Mouse (Mus musculus) lung, postnatal 0 days (tissue): ENCODE measurements around the gene Aak1. TPM values are rescaled to one million over a fixed set of nuclear protein-coding genes. Genes with fewer than 3 reads are reported as not detected.

Source experiments
- ATAC-seq: fragments of 200-750 bp; cut with Nextera tagmentation; 2 replicates; pipeline ENCODE4 v1.8.0; 2017; ENCODE audit warnings: moderate library complexity
- DNase-seq: peaks from one replicate; pipeline ENCODE4 v3.0.0-alpha.2; 2016; ENCODE audit warnings: low spot score
- H3K27ac ChIP-seq: fragments of 300-500 bp; sonication (generic); 2 replicates; pipeline ENCODE4 v1.5.1; 2014; ENCODE audit warnings: antibody characterized with exemption, mild to moderate bottlenecking, low read length, mixed read lengths
- H3K27me3 ChIP-seq: fragments of 300-500 bp; sonication (generic); replicated peaks from 2 replicates; pipeline ENCODE4 v1.6.1; 2014; ENCODE audit warnings: low read length, mixed read lengths; ENCODE audit not compliant: insufficient read depth
- H3K36me3 ChIP-seq: fragments of 300-500 bp; sonication (generic); 2 replicates; pipeline ENCODE4 v1.6.1; 2014; ENCODE audit warnings: low read length, mixed read lengths; ENCODE audit not compliant: insufficient read depth
- H3K4me1 ChIP-seq: fragments of 300-500 bp; sonication (generic); 2 replicates; pipeline ENCODE4 v1.6.1; 2014; ENCODE audit warnings: antibody characterized with exemption, low read depth, low read length, mixed read lengths; ENCODE audit not compliant: insufficient read depth
- H3K4me2 ChIP-seq: fragments of 300-500 bp; sonication (generic); replicated peaks from 2 replicates; pipeline ENCODE4 v1.6.1; 2014; ENCODE audit warnings: low read depth, mild to moderate bottlenecking, low read length, moderate library complexity, mixed read lengths
- H3K4me3 ChIP-seq: fragments of 300-500 bp; sonication (generic); 2 replicates; pipeline ENCODE4 v1.5.1; 2014; ENCODE audit warnings: low read depth, low read length
- H3K9ac ChIP-seq: fragments of 300-500 bp; sonication (generic); replicated peaks from 2 replicates; pipeline ENCODE4 v1.6.1; 2014; ENCODE audit warnings: low read depth, mild to moderate bottlenecking
- H3K9me3 ChIP-seq: fragments of 300-500 bp; sonication (generic); 2 replicates; pipeline ENCODE4 v1.6.1; 2016; ENCODE audit warnings: low read length, mixed read lengths
- CTCF ChIP-seq: IDR thresholded peaks from 2 replicates; pipeline ENCODE4 v1.5.1; 2016; ENCODE audit warnings: antibody characterized with exemption, mild to moderate bottlenecking
- EP300 ChIP-seq: IDR thresholded peaks from 2 replicates; pipeline ENCODE4 v1.6.1; 2016; ENCODE audit warnings: antibody characterized with exemption, mild to moderate bottlenecking, control low read depth
- WGBS: fragments of 180-500 bp; shearing (Covaris S2); extraction: QIAGEN DNeasy Blood & Tissue Kit; methylation state at CpG from one replicate; pipeline ENCODE4 v1.1.7; 2014; 5-methylcytosine and 5-hydroxymethylcytosine counted together
- polyA plus RNA-seq: library from polyadenylated mRNA; unstranded; fragments of >200 nt; fragmentation: Nextera tagmentation; extraction: Ambion mirVana; gene quantifications from 2 replicates; pipeline ENCODE4 v1.2.1, GENCODE M21; 2015

Aak1 gene
- polyA plus RNA-seq, 1 experiment from 2014 or later, result 6.3 TPM

DNA sequence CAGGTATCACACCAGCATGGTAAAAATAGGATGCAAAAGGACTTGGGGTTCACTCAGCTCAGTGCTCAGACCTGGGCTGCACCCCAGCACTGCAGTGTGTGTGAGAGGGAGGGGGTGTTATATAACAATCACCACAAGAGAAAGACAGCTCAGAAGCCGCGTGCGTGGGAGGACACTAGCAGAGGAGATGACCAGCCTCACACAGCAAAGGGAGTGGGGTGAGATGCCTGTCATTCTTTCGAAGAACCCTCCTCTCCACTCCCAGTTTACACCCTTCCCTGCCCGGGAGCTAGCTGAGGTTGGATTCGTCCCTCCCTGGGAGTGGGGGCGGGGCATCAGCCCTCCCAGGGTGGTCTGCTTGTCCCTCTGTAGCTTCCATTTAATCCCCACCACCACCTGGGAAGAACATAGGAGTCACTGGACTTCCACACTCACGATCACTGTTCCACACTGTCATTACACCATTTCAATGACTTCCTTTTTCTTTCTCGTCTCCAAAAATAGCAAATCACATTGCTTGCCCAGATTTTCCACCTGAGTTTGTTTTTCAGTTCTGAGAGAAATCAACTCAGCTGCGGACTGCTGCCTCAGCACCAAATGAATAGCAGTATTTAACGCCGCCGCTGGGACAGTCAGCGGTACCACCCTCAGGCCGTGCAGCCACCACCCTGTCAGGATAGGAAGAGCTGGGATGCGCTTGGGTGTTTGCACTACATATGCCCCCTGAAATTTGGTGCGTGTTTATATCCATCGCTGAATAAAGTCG, 26.8 kb upstream of the Aak1 start:
- Histone ChIP-seq H3K4me3 (peak overlapping the region; percentile 24; the same call in 1 of the 2 replicates), H3K9ac (no peak overlapping the region), H3K4me2 (peak overlapping the region; percentile 55), H3K27me3 (no peaks in the 10 kb centered on the region), H3K27ac (no peak overlapping the region), H3K4me1 (no peaks in the 10 kb centered on the region), H3K36me3 (no peaks in the 10 kb centered on the region), H3K9me3 (no peaks in the 10 kb centered on the region)
- WGBS, result 8% methylated on average over 19 of the region's 19 CpGs
- DNase-seq (no peak), ATAC-seq (peak; percentile 43)
- TF ChIP-seq CTCF (no peak; the same call in 1 of the 2 replicates), EP300 (no peak)

DNA sequence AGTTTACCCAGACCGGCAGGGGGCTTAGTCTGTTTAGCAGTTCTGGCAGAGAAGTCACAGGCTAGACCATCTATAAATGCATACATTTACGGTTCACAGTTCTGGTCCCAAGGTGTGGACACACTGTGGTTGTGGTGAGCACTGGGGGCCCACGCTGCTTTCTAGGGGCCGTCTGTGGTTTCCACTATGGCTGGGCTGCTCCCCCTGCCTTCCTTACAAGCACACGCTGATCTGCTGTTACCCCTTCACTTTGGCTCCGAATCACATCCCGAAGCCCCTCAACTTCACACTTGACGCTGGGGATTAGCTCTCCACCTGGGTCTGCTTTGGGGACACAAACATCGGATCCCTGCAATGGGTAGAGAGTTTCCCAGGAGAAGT, 26.3 kb upstream of the Aak1 start:
- H3K9ac ChIP-seq, result no peak overlapping the region
- H3K4me1 ChIP-seq, result no peaks in the 10 kb centered on the region
- TF ChIP-seq EP300 (no peak), CTCF (0 out of 2 replicates have a peak, but pooled peaks have one; percentile 9)
- H3K9me3 ChIP-seq, result no peaks in the 10 kb centered on the region
- ATAC-seq (no peak), DNase-seq (no peak)
- 33% methylated on average over 9 of the region's 9 CpGs for WGBS
- H3K4me3 ChIP-seq, result no peak overlapping the region
- H3K4me2 ChIP-seq, result peak overlapping the region; percentile 55; the same call in 1 of the 2 replicates
- no peaks in the 10 kb centered on the region for H3K27me3 ChIP-seq
- no peak overlapping the region for H3K27ac ChIP-seq
- no peaks in the 10 kb centered on the region for H3K36me3 ChIP-seq

DNA sequence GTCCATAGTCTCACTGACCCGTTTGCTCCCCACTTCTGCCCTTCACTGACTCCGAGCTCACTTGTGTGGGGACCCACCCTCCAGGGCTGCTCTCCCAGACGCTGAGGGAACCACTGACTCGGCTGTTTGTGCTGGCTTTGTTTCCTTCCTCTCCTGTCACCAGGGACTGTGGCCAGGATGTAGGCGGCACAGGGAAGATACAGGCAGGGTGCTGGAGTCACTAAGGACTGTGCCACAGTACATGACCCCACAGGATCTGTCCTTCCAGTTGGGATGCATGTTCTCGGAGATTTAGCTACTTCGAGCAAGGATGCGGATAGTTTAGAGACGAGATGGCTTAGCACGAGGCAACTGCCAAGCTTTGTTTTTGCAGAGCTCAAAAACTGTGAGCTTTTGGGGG, 25.5 kb upstream of the Aak1 start:
- DNase-seq, result peak; percentile 25
- 32% methylated on average over 10 of the region's 10 CpGs for WGBS

DNA sequence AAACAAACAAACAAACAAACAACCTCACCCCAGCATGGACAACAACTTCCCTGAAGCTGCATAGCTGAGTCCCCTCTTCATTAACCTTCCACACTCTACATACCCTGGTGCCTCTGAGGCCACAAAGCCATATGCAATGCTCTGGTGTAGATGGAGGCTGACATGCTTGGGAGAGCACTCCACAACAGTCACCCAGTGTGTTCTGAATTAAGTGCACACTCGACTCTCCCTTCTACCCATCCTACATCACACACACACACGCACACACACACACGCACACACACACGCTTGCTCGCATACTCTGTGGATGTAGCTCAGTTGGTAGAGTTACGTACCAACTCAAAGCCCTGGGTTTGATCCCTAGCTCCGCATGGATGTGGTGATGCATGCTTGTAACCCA, 24.9 kb upstream of the Aak1 start:
- Histone ChIP-seq H3K27ac (no peak overlapping the region), H3K9ac (no peak overlapping the region), H3K4me2 (no peak overlapping the region), H3K9me3 (no peaks in the 10 kb centered on the region), H3K4me3 (no peak overlapping the region), H3K4me1 (no peaks in the 10 kb centered on the region), H3K36me3 (no peaks in the 10 kb centered on the region), H3K27me3 (no peaks in the 10 kb centered on the region)
- no peak for ATAC-seq
- 88% methylated on average over 7 of the region's 7 CpGs for WGBS
- TF ChIP-seq EP300, result no peak
- TF ChIP-seq CTCF, result no peak
- no peak for DNase-seq

More for the DNA sequence above, 25.5 kb upstream of the Aak1 start:
- H3K9ac ChIP-seq, result no peak overlapping the region
- peak; percentile 64 for ATAC-seq
- no peaks in the 10 kb centered on the region for H3K36me3 ChIP-seq
- no peaks in the 10 kb centered on the region for H3K4me1 ChIP-seq
- H3K4me2 ChIP-seq, result no peak overlapping the region
- no peak overlapping the region for H3K27ac ChIP-seq
- TF ChIP-seq CTCF (no peak), EP300 (no peak)
- no peaks in the 10 kb centered on the region for H3K27me3 ChIP-seq
- H3K4me3 ChIP-seq, result no peak overlapping the region
- H3K9me3 ChIP-seq, result no peaks in the 10 kb centered on the region

DNA sequence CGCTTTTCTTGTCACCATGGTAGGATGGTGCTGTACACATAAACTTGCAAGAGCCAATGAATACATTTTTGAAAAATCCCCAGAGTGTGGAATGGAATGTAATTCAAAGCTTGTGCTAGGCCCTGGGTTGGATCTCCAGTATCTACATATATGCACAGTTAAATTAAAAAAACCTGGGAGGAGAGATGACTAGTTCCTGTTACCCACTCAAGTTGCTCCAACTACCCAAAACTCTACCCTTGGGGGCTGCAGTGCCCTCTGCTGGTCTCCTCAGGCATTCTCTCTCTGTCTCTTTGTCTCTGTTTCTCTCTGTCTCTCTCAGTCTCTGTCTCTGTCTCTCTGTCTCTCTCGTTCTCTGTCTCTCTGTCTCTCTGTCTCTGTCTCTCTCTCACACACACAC, 21.9 kb upstream of the Aak1 start:
- no peak for ATAC-seq
- DNase-seq, result no peak
- Histone ChIP-seq H3K36me3 (no peaks in the 10 kb centered on the region), H3K27ac (no peak overlapping the region), H3K4me1 (no peaks in the 10 kb centered on the region), H3K4me2 (no peak overlapping the region), H3K9ac (no peak overlapping the region), H3K27me3 (no peaks in the 10 kb centered on the region), H3K4me3 (no peak overlapping the region), H3K9me3 (no peaks in the 10 kb centered on the region)
- TF ChIP-seq CTCF (peak; percentile 39), EP300 (no peak)
- 88% methylated on average over 2 of the region's 2 CpGs for WGBS

DNA sequence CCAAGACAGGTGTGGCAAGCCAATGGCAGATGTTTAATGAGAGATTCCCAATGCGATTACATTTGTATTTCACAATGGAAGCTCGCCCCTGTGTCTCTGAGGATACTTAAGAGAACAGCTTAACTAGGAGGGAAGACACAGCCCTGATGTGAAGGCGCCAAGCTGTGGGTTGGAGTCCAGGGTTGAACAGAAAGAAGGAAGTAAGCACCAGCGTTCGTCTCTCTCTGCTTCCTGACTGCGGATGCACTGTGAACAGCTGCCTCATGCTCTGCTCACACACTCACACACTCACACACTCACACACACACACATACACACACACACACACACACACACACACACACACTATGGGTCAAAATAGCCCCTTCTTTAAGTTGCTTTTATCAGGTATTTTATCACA, 19.5 kb upstream of the Aak1 start:
- no peak for ATAC-seq
- H3K4me3 ChIP-seq, result no peak overlapping the region
- 68% methylated on average over 6 of the region's 6 CpGs for WGBS

More for the DNA sequence above, 19.5 kb upstream of the Aak1 start:
- Histone ChIP-seq H3K27me3 (no peaks in the 10 kb centered on the region), H3K27ac (no peak overlapping the region), H3K4me1 (no peaks in the 10 kb centered on the region), H3K4me2 (no peak overlapping the region), H3K9me3 (no peaks in the 10 kb centered on the region), H3K36me3 (no peaks in the 10 kb centered on the region), H3K9ac (no peak overlapping the region)
- DNase-seq, result no peak
- TF ChIP-seq CTCF, result no peak
- TF ChIP-seq EP300, result no peak
